Mouse (Mus musculus) granulocyte monocyte progenitor cell, adult 5-6 weeks (primary cell): ENCODE data around the gene Vmn1r73. TPM values are rescaled to one million over a fixed set of nuclear protein-coding genes. Genes with fewer than 3 reads are reported as not detected.

Source experiments
- ATAC-seq: replicated peaks from 2 replicates; pipeline ENCODE4 v1.8.0; 2016; ENCODE audit warnings: mild to moderate bottlenecking, moderate TSS enrichment, inconsistent platforms; ENCODE audit not compliant: poor library complexity, severe bottlenecking
- total RNA-seq, 2 experiments: library from RNA; stranded (forward) in 1 of 2; stranded (reverse) in 1 of 2; fragments of 200-712, 200-1000 nt in 1 of 2; fragments of >200 nt in 1 of 2; fragmentation: Nextera tagmentation in 1 of 2; gene quantifications; 2 replicates each; pipeline ENCODE4 v1.2.3; 2014 to 2017

Gene Vmn1r73
- total RNA-seq (2014; fragmentation: Nextera tagmentation) (not detected in 2 replicates), total RNA-seq (2017) (not detected in 2 replicates)

- no peak for ATAC-seq
These were observed at the start of gene Vmn1r73 for GRCm38 (mm10) chr7:11729966-11730365. TSS of gene Vmn1r73 (plus strand) at chr7:11730266.

Other genes starting within 250 kb of the Vmn1r73 start
- not detected in 2 replicates for gene Zscan4-ps2, start 216.0 kb upstream of the Vmn1r73 start, total RNA-seq (2014; fragmentation: Nextera tagmentation)
- gene Zscan4-ps2, start 216.0 kb upstream of the Vmn1r73 start, total RNA-seq (2017): not detected in 2 replicates
- gene Zscan4-ps3, start 121.0 kb upstream of the Vmn1r73 start, total RNA-seq (2014; fragmentation: Nextera tagmentation): not detected in 2 replicates
- not detected in 2 replicates for gene Zscan4-ps3, start 121.0 kb upstream of the Vmn1r73 start, total RNA-seq (2017)
- 0.17 TPM in 1 of 2 replicates, not detected in the other for gene Vmn1r72, start 50.1 kb upstream of the Vmn1r73 start, total RNA-seq (2014; fragmentation: Nextera tagmentation)
- gene Vmn1r72, start 50.1 kb upstream of the Vmn1r73 start, total RNA-seq (2017): not detected in 2 replicates
- gene Vmn1r74, start 103.7 kb downstream of the Vmn1r73 start, total RNA-seq (2014; fragmentation: Nextera tagmentation): not detected in 2 replicates
- gene Vmn1r74, start 103.7 kb downstream of the Vmn1r73 start, total RNA-seq (2017): not detected in 2 replicates
- gene Vmn1r75, start 144.4 kb downstream of the Vmn1r73 start, total RNA-seq (2014; fragmentation: Nextera tagmentation): not detected in 2 replicates
- not detected in 2 replicates for gene Vmn1r75, start 144.4 kb downstream of the Vmn1r73 start, total RNA-seq (2017)
- not detected in 2 replicates for gene Vmn1r76, start 207.9 kb downstream of the Vmn1r73 start, total RNA-seq (2014; fragmentation: Nextera tagmentation)
- not detected in 2 replicates for gene Vmn1r76, start 207.9 kb downstream of the Vmn1r73 start, total RNA-seq (2017)